Mouse (Mus musculus) liver, postnatal 0 days (tissue): Measurements from ENCODE around the gene Uhrf2.

Source experiments
- CTCF ChIP-seq: sonication (generic); IDR thresholded peaks from 2 replicates; pipeline ENCODE4 v1.5.1; 2016; ENCODE audit warnings: antibody characterized with exemption, low read depth
- EP300 ChIP-seq: IDR thresholded peaks from 2 replicates; pipeline ENCODE4 v1.6.1; 2016; ENCODE audit warnings: antibody characterized with exemption, low read depth, mild to moderate bottlenecking

DNA sequence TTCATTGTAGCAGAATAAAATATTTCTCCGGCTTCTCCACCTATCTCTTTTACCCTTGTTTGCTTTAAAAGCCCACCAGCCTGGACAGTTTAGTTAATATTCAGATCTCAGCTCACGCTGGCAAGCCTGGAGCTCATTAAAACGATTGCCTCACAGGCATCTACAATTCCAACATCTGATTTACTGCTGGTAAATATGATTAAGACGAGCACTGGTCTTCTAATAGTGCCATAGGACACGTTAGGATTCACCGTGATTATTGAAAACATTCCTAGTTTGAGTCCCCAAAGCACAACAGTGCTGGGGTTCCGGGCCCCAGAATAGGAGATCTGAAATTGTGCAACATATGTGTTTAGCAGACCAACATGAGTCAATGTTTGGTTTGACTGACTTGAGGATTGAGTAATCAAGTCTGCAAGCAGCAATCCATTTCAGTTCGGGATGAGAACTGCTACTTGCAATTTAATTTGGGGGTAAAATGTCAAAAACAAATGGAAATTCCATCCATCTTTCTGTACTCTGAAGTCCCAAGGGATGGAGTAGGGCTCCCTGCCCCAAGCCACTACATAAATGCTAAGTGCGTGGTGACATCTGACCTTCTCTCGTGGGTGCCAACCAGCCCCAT is 77.0 kb downstream of the Uhrf2 start:
- TF ChIP-seq CTCF (no peak), EP300 (no peak)
